Mouse (Mus musculus) bone marrow macrophage, adult 2 months (primary cell): Measurements from ENCODE around the gene Cep152. TPM values are rescaled to one million over a fixed set of nuclear protein-coding genes. Genes with fewer than 3 reads are reported as not detected.

Source experiments
- H3K27ac ChIP-seq: 2 replicates; pipeline ENCODE4 v1.5.1; 2012; ENCODE audit warnings: low read depth, low read length; ENCODE audit not compliant: insufficient read depth
- H3K4me1 ChIP-seq: 2 replicates; pipeline ENCODE4 v1.6.1; 2012; ENCODE audit warnings: low read length; ENCODE audit not compliant: control insufficient read depth, insufficient read depth
- H3K4me3 ChIP-seq: 2 replicates; pipeline ENCODE4 v1.5.1; 2012; ENCODE audit warnings: mild to moderate bottlenecking, low read length, moderate library complexity; ENCODE audit not compliant: insufficient read depth
- CTCF ChIP-seq: IDR thresholded peaks from 2 replicates; pipeline ENCODE4 v1.5.1; 2012; ENCODE audit warnings: low read depth, mild to moderate bottlenecking, low read length, moderate library complexity
- POLR2A ChIP-seq: IDR thresholded peaks from 2 replicates; pipeline ENCODE4 v1.6.1; 2012; ENCODE audit warnings: mild to moderate bottlenecking, low read depth, low read length, borderline replicate concordance
- polyA plus RNA-seq: library from polyadenylated mRNA; stranded (reverse); fragments of >200 nt; gene quantifications from 2 replicates; pipeline ENCODE4 v1.2.4, GENCODE M21; 2012; ENCODE audit not compliant: missing spikeins, insufficient read depth, insufficient read length

The Cep152 gene
- polyA plus RNA-seq, 1 experiment, result 5.8 TPM

GRCm38 (mm10) chr2:125661156-125661555, 36.2 kb upstream of the Cep152 start:
- H3K27ac ChIP-seq, result no peak overlapping the region
- H3K4me3 ChIP-seq, result no peak overlapping the region
- TF ChIP-seq CTCF, result no peak
- no peak for TF ChIP-seq POLR2A
- peaks cover 25% of the 10 kb centered on the region for H3K4me1 ChIP-seq

GRCm38 (mm10) chr2:125660537-125661130, 35.7 kb upstream of the Cep152 start:
- TF ChIP-seq POLR2A (no peak), CTCF (no peak)
- no peak overlapping the region for H3K27ac ChIP-seq
- no peak overlapping the region for H3K4me3 ChIP-seq
- H3K4me1 ChIP-seq, result peaks cover 23% of the 10 kb centered on the region

- peaks cover 16% of the 10 kb centered on the region for H3K4me1 ChIP-seq
- no peak overlapping the region for H3K27ac ChIP-seq
- H3K4me3 ChIP-seq, result no peak overlapping the region
- TF ChIP-seq CTCF, result no peak
- TF ChIP-seq POLR2A, result no peak
Measured at GRCm38 (mm10) chr2:125659823-125660536, 35.1 kb upstream of the Cep152 start.

- TF ChIP-seq POLR2A (no peak), CTCF (no peak)
- H3K4me1 ChIP-seq, result peaks cover 2% of the 10 kb centered on the region; the same call in 1 of the 2 replicates
- H3K4me3 ChIP-seq, result no peak overlapping the region
- H3K27ac ChIP-seq, result no peak overlapping the region
Measured at GRCm38 (mm10) chr2:125655391-125655790, 30.5 kb upstream of the Cep152 start.

- Histone ChIP-seq H3K27ac (no peak overlapping the region), H3K4me3 (no peak overlapping the region), H3K4me1 (peaks cover 2% of the 10 kb centered on the region; the same call in 1 of the 2 replicates)
- no peak for TF ChIP-seq POLR2A
- TF ChIP-seq CTCF, result no peak
Measured at GRCm38 (mm10) chr2:125653286-125653685, 28.4 kb upstream of the Cep152 start.

GRCm38 (mm10) chr2:125651563-125651962, 26.6 kb upstream of the Cep152 start:
- H3K4me3 ChIP-seq, result no peak overlapping the region
- TF ChIP-seq CTCF (no peak), POLR2A (no peak)
- H3K27ac ChIP-seq, result no peak overlapping the region
- H3K4me1 ChIP-seq, result peaks cover 2% of the 10 kb centered on the region; the same call in 1 of the 2 replicates

- Histone ChIP-seq H3K4me1 (peaks cover 2% of the 10 kb centered on the region; the same call in 1 of the 2 replicates), H3K4me3 (no peak overlapping the region), H3K27ac (no peak overlapping the region)
- TF ChIP-seq CTCF (no peak), POLR2A (no peak)
Measured at GRCm38 (mm10) chr2:125650742-125651352, 25.9 kb upstream of the Cep152 start.

- Histone ChIP-seq H3K4me1 (peaks cover 2% of the 10 kb centered on the region; the same call in 1 of the 2 replicates), H3K4me3 (no peak overlapping the region), H3K27ac (no peak overlapping the region)
- TF ChIP-seq CTCF (no peak), POLR2A (no peak)
Measured at GRCm38 (mm10) chr2:125650038-125650437, 25.1 kb upstream of the Cep152 start.

GRCm38 (mm10) chr2:125644912-125645311, 20.0 kb upstream of the Cep152 start:
- Histone ChIP-seq H3K27ac (no peak overlapping the region), H3K4me3 (no peak overlapping the region), H3K4me1 (no peaks in the 10 kb centered on the region)
- no peak for TF ChIP-seq CTCF
- no peak for TF ChIP-seq POLR2A

GRCm38 (mm10) chr2:125637331-125637730, 12.4 kb upstream of the Cep152 start:
- H3K4me3 ChIP-seq, result no peak overlapping the region
- H3K4me1 ChIP-seq, result no peaks in the 10 kb centered on the region
- TF ChIP-seq POLR2A (no peak), CTCF (no peak)
- H3K27ac ChIP-seq, result no peak overlapping the region
